Mouse (Mus musculus) regulatory T cell (primary cell): ENCODE measurements at regions not wholly inside any gene's neighbourhood (a gene's known extent, or its start where the extent isn't known, plus 50 kb on each side); places are given as distances from the start of the nearest gene placed in this dataset.

Source experiments
- in situ Hi-C: fragments of 300-600 bp; cut with MboI, MseI; formaldehyde crosslinking; loops from one replicate; pipeline ENCODE4 v1.15.1; 2025; ENCODE audit warnings: high pct_unique_total_duplicates

DNA sequence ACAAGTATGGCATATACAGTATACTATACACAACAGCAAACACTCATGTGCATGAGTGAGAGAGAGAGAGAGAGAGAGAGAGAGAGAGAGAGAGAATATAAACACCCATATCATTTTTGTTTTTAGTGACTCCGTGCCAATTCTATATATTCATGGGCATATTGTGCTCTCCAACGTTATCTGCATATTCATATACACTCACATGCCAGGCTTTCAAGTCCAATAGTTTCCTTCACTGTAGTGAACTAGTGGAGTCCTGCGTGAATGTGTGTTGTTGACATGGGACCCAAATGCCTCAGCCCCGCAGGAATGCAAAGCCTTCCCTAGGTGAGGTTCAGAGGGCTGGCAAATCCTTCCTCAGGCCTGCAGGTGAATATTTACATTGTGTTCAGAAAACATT lies 53.4 kb upstream of the Nab1 start:
- in situ Hi-C loops: no loop called here

DNA sequence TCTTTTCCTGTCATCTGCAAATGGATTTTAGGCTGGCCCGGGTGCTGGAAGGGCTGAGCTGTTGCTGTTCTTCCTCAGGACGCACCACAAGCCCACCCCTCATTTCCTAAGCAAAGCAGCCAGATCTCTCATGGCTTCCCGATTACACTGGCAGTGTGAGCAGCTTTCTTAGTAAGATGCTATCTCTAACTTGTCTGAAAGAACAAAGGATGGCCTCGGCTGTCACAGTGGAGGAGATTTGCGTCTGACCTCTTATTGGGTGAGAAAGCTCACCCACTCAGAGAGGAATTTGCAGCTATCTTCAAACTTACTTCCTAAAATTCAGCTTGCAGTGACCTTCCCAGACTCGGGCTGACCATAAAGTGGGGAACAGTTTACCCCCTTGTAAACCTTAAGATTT lies 64.7 kb upstream of the Nemp2 start:
- in situ Hi-C loops: no loop called here

DNA sequence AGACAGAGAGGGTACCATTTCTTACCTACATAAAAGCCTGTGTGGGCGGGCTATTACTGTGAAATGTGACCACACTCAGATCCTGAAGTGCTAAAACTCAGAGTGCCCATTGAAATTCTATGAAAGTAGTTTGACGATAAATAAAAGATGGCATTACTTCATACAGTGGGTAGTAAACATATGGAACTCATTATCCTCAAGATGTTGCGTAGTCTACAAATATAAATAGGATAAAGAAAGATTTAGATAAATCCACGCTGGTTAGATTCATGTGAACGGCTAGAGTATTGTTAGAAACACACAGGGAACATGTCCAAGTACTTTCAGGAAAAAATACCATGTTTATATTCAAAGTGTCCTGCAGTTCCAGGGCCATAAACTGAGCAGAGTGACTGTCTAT lies 58.8 kb upstream of the Nemp2 start:
- in situ Hi-C loops: no loop called here

- in situ Hi-C loops: loop anchor here (5.0 kb wide), 1 partner anchor 56 kb away; no protein-coding TSS in a partner anchor
Measured at GRCm38 (mm10) chr1:52578298-52579056, 52.0 kb upstream of the Nemp2 start.

GRCm38 (mm10) chr1:52580132-52580896 lies 50.2 kb upstream of the Nemp2 start:
- in situ Hi-C loops: no loop called here
